Mouse (Mus musculus) embryonic facial prominence, embryonic 14.5 days (tissue): Measurements from ENCODE around the gene Smim22. TPM values are rescaled to one million over a fixed set of nuclear protein-coding genes. Genes with fewer than 3 reads are reported as not detected.

Experiments used
- ATAC-seq: fragments of 200-750 bp; cut with Nextera tagmentation; 2 replicates; pipeline ENCODE4 v1.8.0; 2017; ENCODE audit warnings: low read depth, moderate number of reproducible peaks, moderate TSS enrichment
- DNase-seq: peaks from one replicate; pipeline ENCODE4 v3.0.0-alpha.2; 2015; ENCODE audit warnings: low spot score
- H3K27ac ChIP-seq: fragments of 300-500 bp; sonication (generic); replicated peaks from 2 replicates; pipeline ENCODE4 v1.5.1; 2014; ENCODE audit warnings: low read depth, mild to moderate bottlenecking, low read length, moderate library complexity
- H3K27me3 ChIP-seq: fragments of 300-500 bp; sonication (generic); replicated peaks from 2 replicates; pipeline ENCODE4 v1.6.1; 2014; ENCODE audit warnings: low read length; ENCODE audit not compliant: control insufficient read depth, insufficient read depth
- H3K36me3 ChIP-seq: fragments of 300-500 bp; sonication (generic); 2 replicates; pipeline ENCODE4 v1.6.1; 2014; ENCODE audit warnings: low read length, mixed read lengths; ENCODE audit not compliant: control insufficient read depth, insufficient read depth
- H3K4me1 ChIP-seq: fragments of 300-500 bp; sonication (generic); 2 replicates; pipeline ENCODE4 v1.6.1; 2014; ENCODE audit warnings: antibody characterized with exemption, low read length; ENCODE audit not compliant: control insufficient read depth, insufficient read depth
- H3K4me2 ChIP-seq: fragments of 300-500 bp; sonication (generic); 2 replicates; pipeline ENCODE4 v1.6.1; 2014; ENCODE audit warnings: low read depth, mild to moderate bottlenecking, low read length, moderate library complexity, mixed read lengths
- H3K4me3 ChIP-seq: fragments of 300-500 bp; sonication (generic); 2 replicates; pipeline ENCODE4 v1.5.1; 2014; ENCODE audit warnings: low read depth, mild to moderate bottlenecking, low read length
- H3K9ac ChIP-seq: fragments of 300-500 bp; sonication (generic); 2 replicates; pipeline ENCODE4 v1.6.1; 2014; ENCODE audit warnings: low read depth, mild to moderate bottlenecking, low read length, moderate library complexity, mixed read lengths
- H3K9me3 ChIP-seq: fragments of 300-500 bp; sonication (generic); 2 replicates; pipeline ENCODE4 v1.6.1; 2016; ENCODE audit warnings: low read length; ENCODE audit not compliant: control insufficient read depth
- WGBS: fragments of 180-500 bp; shearing (Covaris S2); extraction: QIAGEN DNeasy Blood & Tissue Kit; methylation state at CpG from one replicate; pipeline ENCODE4 v1.1.7; 2014; 5-methylcytosine and 5-hydroxymethylcytosine counted together
- polyA plus RNA-seq: library from polyadenylated mRNA; unstranded; fragments of >200 nt; fragmentation: Nextera tagmentation; extraction: Ambion mirVana; gene quantifications from 2 replicates; pipeline ENCODE4 v1.2.1, GENCODE M21; 2014

Smim22 gene
- polyA plus RNA-seq, 1 experiment from 2014 or later = 9.3 TPM

- Histone ChIP-seq H3K27ac (peak within 1 kb of the TSS; percentile 50), H3K36me3 (peaks cover 45% of the 10 kb centered on the region), H3K4me3 (peak within 1 kb of the TSS; percentile 67), H3K9ac (peak within 1 kb of the TSS; percentile 70), H3K27me3 (no peaks in the 10 kb centered on the region), H3K4me2 (peak within 1 kb of the TSS; percentile 74), H3K9me3 (no peaks in the 10 kb centered on the region), H3K4me1 (no peaks in the 10 kb centered on the region)
- ATAC-seq (peak; percentile 99), DNase-seq (peak; percentile 100)
- under 1% methylated on average over 39 of the region's 63 CpGs for WGBS
Measured at GRCm38 (mm10) chr16:5013054-5013838, 6.2 kb downstream of the Smim22 start, which contains the start of gene Rogdi. Gene Rogdi (minus strand): TSS chr16:5013553.

DNA sequence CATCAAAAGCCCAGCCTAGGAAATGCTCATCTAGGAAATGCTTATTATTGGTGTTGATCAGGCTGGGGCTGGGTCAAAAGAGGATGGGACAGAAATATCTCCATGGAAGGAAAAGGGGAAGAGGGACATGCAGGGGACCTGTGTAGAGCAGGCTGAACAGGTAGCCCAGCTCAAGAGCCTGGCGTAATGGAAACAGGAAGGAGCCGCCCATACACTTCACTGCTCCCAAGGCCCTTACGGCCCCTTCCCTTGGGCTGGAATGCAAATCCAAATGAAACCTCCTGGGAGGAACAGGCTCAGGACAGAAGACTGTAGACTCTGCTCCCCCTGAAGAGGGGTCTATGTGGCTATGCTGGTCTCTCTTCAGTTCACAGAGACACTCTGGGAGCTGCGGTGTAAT is 7.5 kb downstream of the Smim22 start:
- Histone ChIP-seq H3K4me3 (no peak overlapping the region), H3K27me3 (no peaks in the 10 kb centered on the region), H3K9ac (no peak overlapping the region), H3K27ac (0 out of 2 replicates have a peak overlapping the region, but pooled peaks have one; percentile 33), H3K9me3 (no peaks in the 10 kb centered on the region), H3K4me2 (no peak overlapping the region), H3K36me3 (peaks cover 58% of the 10 kb centered on the region), H3K4me1 (no peaks in the 10 kb centered on the region)
- no peak for DNase-seq
- no peak for ATAC-seq
- WGBS = 96% methylated on average over 4 of the region's 4 CpGs

DNA sequence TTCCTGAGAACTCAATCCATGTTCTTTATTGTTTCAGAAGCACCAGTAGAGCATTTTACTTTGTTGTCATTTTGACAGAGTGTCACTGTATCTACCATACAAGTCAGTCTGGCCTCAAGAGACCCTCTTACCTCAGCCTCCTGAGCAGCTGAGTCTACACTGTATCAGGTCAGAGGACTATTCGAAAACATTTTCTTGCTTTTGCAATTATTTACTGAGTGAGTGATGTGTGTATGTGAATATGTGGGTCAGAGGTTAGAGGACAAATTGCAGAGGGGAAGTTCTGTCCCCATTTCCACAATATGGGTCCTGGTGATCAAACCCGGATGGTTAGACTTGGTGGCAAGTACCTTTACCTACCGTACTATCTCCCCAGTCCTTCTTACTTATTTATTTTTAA is 16.9 kb downstream of the Smim22 start:
- WGBS = 94% methylated on average over 3 of the region's 3 CpGs
- H3K27me3 ChIP-seq = no peaks in the 10 kb centered on the region
- no peak overlapping the region for H3K4me2 ChIP-seq
- no peak overlapping the region for H3K4me3 ChIP-seq
- H3K4me1 ChIP-seq = no peaks in the 10 kb centered on the region
- peaks cover 98% of the 10 kb centered on the region for H3K36me3 ChIP-seq
- H3K9ac ChIP-seq = no peak overlapping the region
- no peak overlapping the region for H3K27ac ChIP-seq
- no peaks in the 10 kb centered on the region for H3K9me3 ChIP-seq
- ATAC-seq (no peak), DNase-seq (no peak)

GRCm38 (mm10) chr16:5029847-5030246 is 22.8 kb downstream of the Smim22 start:
- H3K4me1 ChIP-seq = no peaks in the 10 kb centered on the region
- WGBS = 65% methylated on average over 2 of the region's 2 CpGs
- peaks cover 100% of the 10 kb centered on the region for H3K36me3 ChIP-seq

DNA sequence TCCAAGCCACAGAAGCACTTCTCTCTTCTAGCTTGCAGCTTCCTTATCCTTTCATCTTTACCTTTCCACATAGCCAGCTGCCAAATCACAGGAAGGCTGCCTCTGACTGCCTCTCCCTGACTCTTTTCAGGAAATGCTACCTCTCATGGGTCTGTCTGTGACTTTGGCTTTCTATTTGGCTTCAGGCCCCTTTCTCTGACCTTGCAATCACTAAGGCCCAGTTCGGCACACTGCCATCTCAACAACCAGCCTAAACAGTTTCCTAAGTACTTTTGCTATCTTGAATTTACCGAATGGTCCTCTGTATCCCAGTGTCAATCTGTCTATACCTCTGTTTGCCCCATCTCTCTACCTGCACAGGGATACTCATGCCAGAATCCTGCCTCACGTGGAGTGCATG is 28.5 kb downstream of the Smim22 start:
- Histone ChIP-seq H3K27ac (no peak overlapping the region), H3K36me3 (peaks cover 95% of the 10 kb centered on the region), H3K4me2 (no peak overlapping the region), H3K9me3 (no peaks in the 10 kb centered on the region), H3K27me3 (no peaks in the 10 kb centered on the region), H3K4me3 (no peak overlapping the region), H3K4me1 (no peaks in the 10 kb centered on the region), H3K9ac (no peak overlapping the region)
- WGBS = 91% methylated on average over 3 of the region's 3 CpGs
- no peak for DNase-seq
- no peak for ATAC-seq

More at GRCm38 (mm10) chr16:5029847-5030246, 22.8 kb downstream of the Smim22 start:
- DNase-seq (peak; percentile 3), ATAC-seq (no peak)
- H3K27me3 ChIP-seq = no peaks in the 10 kb centered on the region
- H3K9ac ChIP-seq = no peak overlapping the region
- H3K4me2 ChIP-seq = no peak overlapping the region
- no peak overlapping the region for H3K27ac ChIP-seq
- no peaks in the 10 kb centered on the region for H3K9me3 ChIP-seq
- no peak overlapping the region for H3K4me3 ChIP-seq

- no peak overlapping the region for H3K4me2 ChIP-seq
- WGBS = 79% methylated on average over 5 of the region's 5 CpGs
- peaks cover 95% of the 10 kb centered on the region for H3K36me3 ChIP-seq
Measured at GRCm38 (mm10) chr16:5036649-5037234, 29.7 kb downstream of the Smim22 start.

DNA sequence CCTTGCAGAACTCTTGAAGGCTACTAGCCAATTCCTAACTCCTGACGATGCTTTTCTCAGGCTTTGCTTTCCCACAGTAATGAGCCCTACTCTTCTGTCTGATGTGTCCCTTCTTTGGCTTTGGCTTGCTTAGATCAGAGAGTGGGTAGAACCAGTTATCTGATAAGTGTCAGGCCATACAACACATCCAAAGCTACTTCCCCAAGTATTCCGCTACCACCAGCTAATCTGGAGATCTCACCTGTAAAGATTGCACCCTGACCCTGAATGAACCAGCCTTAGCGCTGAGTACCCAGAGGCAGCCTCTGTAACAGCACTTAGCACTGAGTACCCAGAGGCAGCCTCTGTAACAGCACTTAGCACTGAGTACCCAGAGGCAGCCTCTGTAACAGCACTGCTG is 38.2 kb downstream of the Smim22 start:
- H3K9me3 ChIP-seq = no peaks in the 10 kb centered on the region
- no peak overlapping the region for H3K9ac ChIP-seq
- H3K4me2 ChIP-seq = no peak overlapping the region
- H3K27me3 ChIP-seq = no peaks in the 10 kb centered on the region
- no peak overlapping the region for H3K4me3 ChIP-seq
- H3K27ac ChIP-seq = no peak overlapping the region
- peaks cover 14% of the 10 kb centered on the region for H3K4me1 ChIP-seq
- DNase-seq (no peak), ATAC-seq (no peak)
- peaks cover 75% of the 10 kb centered on the region for H3K36me3 ChIP-seq
- 91% methylated on average over 3 of the region's 3 CpGs for WGBS

More at GRCm38 (mm10) chr16:5036649-5037234, 29.7 kb downstream of the Smim22 start:
- ATAC-seq (no peak), DNase-seq (peak; percentile 21)
- H3K9ac ChIP-seq = no peak overlapping the region
- H3K27ac ChIP-seq = no peak overlapping the region
- H3K27me3 ChIP-seq = no peaks in the 10 kb centered on the region
- H3K9me3 ChIP-seq = no peaks in the 10 kb centered on the region
- H3K4me1 ChIP-seq = no peaks in the 10 kb centered on the region
- no peak overlapping the region for H3K4me3 ChIP-seq

GRCm38 (mm10) chr16:5049182-5049773 is 42.2 kb downstream of the Smim22 start:
- WGBS = under 1% methylated on average over 32 of the region's 38 CpGs

More at GRCm38 (mm10) chr16:5049182-5049773, 42.2 kb downstream of the Smim22 start:
- H3K4me1 ChIP-seq = peaks cover 16% of the 10 kb centered on the region
- peak overlapping the region; percentile 93 for H3K27ac ChIP-seq
- peak overlapping the region; percentile 86 for H3K4me3 ChIP-seq
- H3K9me3 ChIP-seq = no peaks in the 10 kb centered on the region
- H3K27me3 ChIP-seq = no peaks in the 10 kb centered on the region
- DNase-seq = no peak
- H3K4me2 ChIP-seq = peak overlapping the region; percentile 57
- H3K36me3 ChIP-seq = peaks cover 47% of the 10 kb centered on the region
- ATAC-seq = peak; percentile 34
- H3K9ac ChIP-seq = peak overlapping the region; percentile 88
